Mouse (Mus musculus): ENCODE measurements around the gene Rai14. TPM values are rescaled to one million over a fixed set of nuclear protein-coding genes. Genes with fewer than 3 reads are reported as not detected.
A peak's percentile ranks its signal among the peaks of the same experiment; 100 is the strongest.

Rai14 gene
- polyA plus RNA-seq, 1 experiment from 2014 or later = 73.2 TPM

DNA sequence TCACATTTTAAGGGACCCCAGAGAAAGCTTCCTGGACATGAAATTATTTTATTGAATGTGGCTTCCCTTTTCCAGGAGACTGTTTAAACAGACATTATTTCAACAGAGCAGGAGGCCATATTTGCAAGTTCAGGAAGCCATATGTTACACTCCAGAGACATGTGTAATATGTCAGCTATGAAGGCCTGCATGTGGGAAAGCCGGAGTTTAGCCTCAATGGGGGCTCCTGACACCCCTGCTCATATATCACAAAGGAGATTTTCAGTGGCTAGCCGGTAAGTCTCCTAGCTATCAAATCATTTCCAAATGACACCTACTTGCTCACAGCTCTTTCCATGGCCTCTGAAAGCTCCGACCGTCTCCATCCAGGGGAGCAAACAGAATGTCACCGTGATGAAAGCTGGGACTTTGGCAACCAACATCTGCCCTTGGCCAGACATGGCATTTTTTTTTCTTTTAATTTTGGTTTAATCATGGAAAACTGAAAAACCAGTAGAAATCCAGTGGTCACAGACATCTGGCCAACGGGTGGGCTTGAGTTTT, 77.1 kb downstream of the Rai14 start:
- Histone ChIP-seq H3K9me3 (no peaks in the 10 kb centered on the region), H3K27me3 (replicated peaks; ENCODE audit: low read depth, poor library complexity, severe bottlenecking) (no peaks in the 10 kb centered on the region), H3K36me3 (replicated peaks) (peaks cover 19% of the 10 kb centered on the region), H3K4me3 (no peak overlapping the region), H3K27ac (replicated peaks) (peak overlapping the region; percentile 44), H3K4me1 (peaks cover 68% of the 10 kb centered on the region)
- DNase-seq (ENCODE audit: low spot score) = no peak
- WGBS = 65% methylated on average over 6 of the region's 6 CpGs

DNA sequence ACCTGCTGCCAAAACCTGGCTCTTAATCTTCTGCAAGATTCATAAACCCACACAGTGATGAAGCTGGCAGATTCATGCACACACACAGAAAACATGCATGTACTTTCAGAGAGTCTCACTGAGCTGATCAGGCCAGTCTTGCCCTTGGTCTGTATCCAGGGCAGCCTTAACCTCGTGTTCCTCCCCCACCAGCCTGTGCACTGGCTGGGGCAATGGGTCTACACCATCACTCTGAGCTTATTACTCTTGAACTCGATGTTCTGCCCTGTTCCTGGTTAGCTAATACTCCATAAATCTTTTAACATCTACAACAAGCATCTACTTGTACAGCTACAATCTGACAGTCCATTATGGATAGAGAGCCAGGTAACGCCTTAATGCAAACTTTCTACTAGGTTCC, 77.6 kb downstream of the Rai14 start:
- H3K4me3 ChIP-seq = no peak overlapping the region
- H3K4me1 ChIP-seq = peaks cover 68% of the 10 kb centered on the region
- WGBS = 93% methylated on average over 3 of the region's 3 CpGs
- no peaks in the 10 kb centered on the region for H3K9me3 ChIP-seq
- H3K27ac ChIP-seq (replicated peaks) = peak overlapping the region; percentile 44; the same call in 1 of the 2 replicates
- DNase-seq (ENCODE audit: low spot score) = no peak
- no peaks in the 10 kb centered on the region for H3K27me3 ChIP-seq (replicated peaks; ENCODE audit: low read depth, poor library complexity, severe bottlenecking)
- H3K36me3 ChIP-seq (replicated peaks) = peaks cover 24% of the 10 kb centered on the region

DNA sequence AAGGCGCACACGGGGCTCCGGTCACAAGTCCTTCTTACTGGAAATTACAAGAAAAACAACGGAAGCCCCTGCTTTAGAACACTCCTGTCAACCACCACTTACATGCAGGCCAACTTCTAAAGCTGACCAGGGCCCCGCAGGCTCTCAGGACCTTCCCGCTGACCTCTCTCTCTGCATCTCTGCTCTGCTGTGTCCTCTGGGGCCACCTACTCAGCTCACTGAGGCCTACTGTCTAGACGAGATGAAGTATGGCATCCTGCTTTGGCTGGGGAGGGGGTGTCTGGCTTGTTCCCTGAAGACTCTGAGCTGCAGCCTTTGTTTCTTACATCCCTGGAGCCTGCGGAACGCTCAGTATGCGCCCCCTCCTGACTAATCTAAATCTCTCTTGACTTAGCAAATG, 79.3 kb downstream of the Rai14 start:
- WGBS = 17% methylated on average over 10 of the region's 10 CpGs
- peak; percentile 73 for DNase-seq (ENCODE audit: low spot score)
- Histone ChIP-seq H3K36me3 (replicated peaks) (peaks cover 39% of the 10 kb centered on the region), H3K27ac (replicated peaks) (peak overlapping the region; percentile 90), H3K4me3 (peak overlapping the region; percentile 23; the same call in 1 of the 2 replicates), H3K27me3 (replicated peaks; ENCODE audit: low read depth, poor library complexity, severe bottlenecking) (no peaks in the 10 kb centered on the region), H3K9me3 (no peaks in the 10 kb centered on the region), H3K4me1 (peaks cover 66% of the 10 kb centered on the region)

DNA sequence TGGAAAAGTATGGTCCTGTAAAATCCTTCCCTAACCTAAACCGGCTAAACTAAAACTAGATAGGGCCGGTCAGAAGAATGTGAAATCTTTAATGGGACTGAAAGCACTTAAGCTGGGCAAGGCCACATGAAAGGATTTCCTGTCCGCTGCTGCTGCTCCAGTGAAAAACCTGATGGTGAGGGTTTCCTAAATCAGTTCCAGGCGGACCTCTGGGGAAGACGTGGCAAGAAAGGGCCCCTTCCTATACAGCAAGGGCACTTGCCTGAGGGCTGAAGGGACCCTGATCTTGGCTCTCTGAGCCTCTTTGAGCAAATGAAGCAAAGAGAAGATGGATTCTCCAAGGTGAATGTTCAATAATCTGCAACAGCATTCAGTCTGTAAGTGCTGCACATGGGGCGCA, 80.2 kb downstream of the Rai14 start:
- Histone ChIP-seq H3K4me3 (peak overlapping the region; percentile 23; the same call in 1 of the 2 replicates), H3K27me3 (replicated peaks; ENCODE audit: low read depth, poor library complexity, severe bottlenecking) (no peaks in the 10 kb centered on the region), H3K4me1 (peaks cover 72% of the 10 kb centered on the region), H3K27ac (replicated peaks) (peak overlapping the region; percentile 90), H3K9me3 (no peaks in the 10 kb centered on the region), H3K36me3 (replicated peaks) (peaks cover 45% of the 10 kb centered on the region)
- DNase-seq (ENCODE audit: low spot score) = peak; percentile 84
- WGBS = 23% methylated on average over 6 of the region's 6 CpGs

DNA sequence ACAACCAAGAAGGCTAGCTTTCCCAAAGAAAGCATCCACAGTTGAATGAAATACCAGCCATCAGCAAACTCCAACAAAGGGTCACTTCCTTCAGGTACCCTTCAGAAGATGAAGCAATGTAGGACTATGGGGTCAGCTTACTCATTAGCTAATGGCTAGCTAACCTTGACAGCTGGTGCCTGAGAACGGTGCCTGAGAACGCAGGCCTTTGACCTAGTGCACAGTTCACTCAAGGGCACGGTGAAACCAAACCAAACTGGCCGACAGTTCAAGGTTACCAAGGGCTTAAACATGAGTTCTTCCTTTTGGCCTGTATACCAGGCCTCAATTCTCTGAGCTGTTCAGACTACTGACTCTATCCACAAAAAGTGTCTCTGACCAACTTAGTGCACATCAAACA, 81.0 kb downstream of the Rai14 start:
- WGBS = 50% methylated on average over 4 of the region's 4 CpGs
- no peak for DNase-seq (ENCODE audit: low spot score)
- Histone ChIP-seq H3K4me1 (peaks cover 77% of the 10 kb centered on the region), H3K27ac (replicated peaks) (peak overlapping the region; percentile 90), H3K27me3 (replicated peaks; ENCODE audit: low read depth, poor library complexity, severe bottlenecking) (no peaks in the 10 kb centered on the region), H3K36me3 (replicated peaks) (peaks cover 39% of the 10 kb centered on the region), H3K9me3 (no peaks in the 10 kb centered on the region), H3K4me3 (no peak overlapping the region)

DNA sequence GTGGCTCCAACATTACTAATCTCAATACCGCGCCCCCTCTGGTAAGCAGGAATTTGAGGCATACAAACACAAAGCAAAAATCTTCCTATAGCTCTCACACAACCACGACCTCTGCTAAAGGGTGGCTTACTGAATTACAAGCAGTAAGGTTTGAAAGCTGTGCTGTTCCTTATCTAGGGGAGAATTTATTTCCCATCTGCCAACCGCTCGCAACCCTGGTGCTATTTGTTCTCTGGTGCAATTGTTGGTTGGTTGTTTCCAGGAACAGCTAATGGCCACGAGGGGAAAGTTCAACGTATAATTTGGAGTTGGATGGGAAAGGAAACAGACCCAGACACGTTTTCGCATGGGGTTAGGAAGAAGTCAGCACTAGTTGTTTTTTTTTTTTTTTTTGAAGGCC, 81.8 kb downstream of the Rai14 start:
- no peaks in the 10 kb centered on the region for H3K27me3 ChIP-seq (replicated peaks; ENCODE audit: low read depth, poor library complexity, severe bottlenecking)
- peak overlapping the region; percentile 90; the same call in 1 of the 2 replicates for H3K27ac ChIP-seq (replicated peaks)

DNA sequence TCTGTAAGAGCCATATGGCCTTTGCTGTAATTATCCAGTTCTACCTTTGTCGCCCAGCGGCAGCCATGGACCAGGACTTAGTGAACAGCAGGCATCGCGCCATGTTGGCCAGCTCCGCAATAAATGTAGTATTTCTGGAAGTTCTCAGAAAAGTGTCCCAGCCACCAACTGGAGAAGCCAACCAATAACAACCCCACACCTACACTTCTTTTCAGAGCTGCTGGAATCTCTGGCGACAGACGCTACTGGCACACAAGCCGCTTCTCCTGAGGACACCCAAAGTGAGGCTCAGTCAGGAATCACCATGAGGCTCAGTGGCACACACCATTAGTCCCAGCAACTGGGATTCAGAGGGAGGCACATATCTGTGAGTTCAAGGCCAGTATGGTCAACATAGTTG, 82.4 kb downstream of the Rai14 start:
- Histone ChIP-seq H3K9me3 (no peaks in the 10 kb centered on the region), H3K27ac (replicated peaks) (no peak overlapping the region; the same call in 1 of the 2 replicates), H3K4me3 (no peak overlapping the region), H3K4me1 (peaks cover 80% of the 10 kb centered on the region), H3K36me3 (replicated peaks) (peaks cover 45% of the 10 kb centered on the region), H3K27me3 (replicated peaks; ENCODE audit: low read depth, poor library complexity, severe bottlenecking) (no peaks in the 10 kb centered on the region)
- DNase-seq (ENCODE audit: low spot score) = no peak
- 97% methylated on average over 8 of the region's 8 CpGs for WGBS

More for the DNA sequence above, 81.8 kb downstream of the Rai14 start:
- 81% methylated on average over 9 of the region's 9 CpGs for WGBS
- no peak for DNase-seq (ENCODE audit: low spot score)
- peaks cover 40% of the 10 kb centered on the region for H3K36me3 ChIP-seq (replicated peaks)
- H3K4me3 ChIP-seq = no peak overlapping the region
- no peaks in the 10 kb centered on the region for H3K9me3 ChIP-seq
- peaks cover 80% of the 10 kb centered on the region for H3K4me1 ChIP-seq

DNA sequence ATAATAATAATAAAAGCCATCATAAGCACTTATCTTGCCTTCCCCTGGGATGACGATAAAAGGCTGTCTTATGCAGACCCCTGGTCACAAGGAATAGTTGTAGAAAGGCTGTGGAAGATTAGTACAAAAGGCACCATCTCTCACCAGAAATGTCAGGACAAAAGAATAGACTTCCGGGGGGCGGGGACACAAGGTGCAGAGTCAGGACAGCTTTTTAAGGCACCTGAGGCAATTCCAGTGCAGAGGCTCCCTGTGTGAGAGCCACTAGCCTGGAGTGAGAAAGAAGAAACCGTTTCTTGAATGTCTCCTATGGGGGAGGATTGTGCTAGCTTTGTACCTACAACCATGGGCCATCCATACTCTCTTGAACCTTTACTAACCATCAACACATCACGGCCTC, 82.9 kb downstream of the Rai14 start:
- 91% methylated on average over 5 of the region's 5 CpGs for WGBS
- Histone ChIP-seq H3K27me3 (replicated peaks; ENCODE audit: low read depth, poor library complexity, severe bottlenecking) (no peaks in the 10 kb centered on the region), H3K9me3 (no peaks in the 10 kb centered on the region), H3K4me1 (peaks cover 81% of the 10 kb centered on the region), H3K4me3 (no peak overlapping the region), H3K36me3 (replicated peaks) (peaks cover 50% of the 10 kb centered on the region), H3K27ac (replicated peaks) (0 out of 2 replicates have a peak overlapping the region, but pooled peaks have one; percentile 7)
- DNase-seq (ENCODE audit: low spot score) = no peak

DNA sequence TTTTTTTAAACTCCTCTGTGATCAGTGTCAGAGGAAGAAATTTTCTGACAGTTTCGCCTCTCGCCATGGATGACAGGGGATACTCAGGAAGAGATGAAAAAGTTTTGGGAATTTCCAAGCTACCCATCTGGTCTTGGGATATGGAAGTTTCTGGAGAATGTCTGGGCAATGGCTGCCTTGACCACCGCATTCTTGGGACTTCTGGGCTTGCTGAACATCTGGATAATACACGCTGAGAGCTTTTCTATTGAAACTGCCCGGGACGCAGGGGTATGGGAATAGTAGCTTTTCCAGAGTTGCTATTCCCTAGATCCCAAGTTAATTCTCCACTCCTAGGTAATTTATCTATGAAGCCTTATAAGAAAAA, 85.5 kb downstream of the Rai14 start:
- DNase-seq (ENCODE audit: low spot score) = peak; percentile 42
- Histone ChIP-seq H3K4me1 (peaks cover 84% of the 10 kb centered on the region), H3K27ac (replicated peaks) (peak overlapping the region; percentile 79), H3K9me3 (no peaks in the 10 kb centered on the region), H3K36me3 (replicated peaks) (peaks cover 51% of the 10 kb centered on the region), H3K4me3 (no peak overlapping the region), H3K27me3 (replicated peaks; ENCODE audit: low read depth, poor library complexity, severe bottlenecking) (no peaks in the 10 kb centered on the region)
- WGBS = 42% methylated on average over 6 of the region's 6 CpGs

DNA sequence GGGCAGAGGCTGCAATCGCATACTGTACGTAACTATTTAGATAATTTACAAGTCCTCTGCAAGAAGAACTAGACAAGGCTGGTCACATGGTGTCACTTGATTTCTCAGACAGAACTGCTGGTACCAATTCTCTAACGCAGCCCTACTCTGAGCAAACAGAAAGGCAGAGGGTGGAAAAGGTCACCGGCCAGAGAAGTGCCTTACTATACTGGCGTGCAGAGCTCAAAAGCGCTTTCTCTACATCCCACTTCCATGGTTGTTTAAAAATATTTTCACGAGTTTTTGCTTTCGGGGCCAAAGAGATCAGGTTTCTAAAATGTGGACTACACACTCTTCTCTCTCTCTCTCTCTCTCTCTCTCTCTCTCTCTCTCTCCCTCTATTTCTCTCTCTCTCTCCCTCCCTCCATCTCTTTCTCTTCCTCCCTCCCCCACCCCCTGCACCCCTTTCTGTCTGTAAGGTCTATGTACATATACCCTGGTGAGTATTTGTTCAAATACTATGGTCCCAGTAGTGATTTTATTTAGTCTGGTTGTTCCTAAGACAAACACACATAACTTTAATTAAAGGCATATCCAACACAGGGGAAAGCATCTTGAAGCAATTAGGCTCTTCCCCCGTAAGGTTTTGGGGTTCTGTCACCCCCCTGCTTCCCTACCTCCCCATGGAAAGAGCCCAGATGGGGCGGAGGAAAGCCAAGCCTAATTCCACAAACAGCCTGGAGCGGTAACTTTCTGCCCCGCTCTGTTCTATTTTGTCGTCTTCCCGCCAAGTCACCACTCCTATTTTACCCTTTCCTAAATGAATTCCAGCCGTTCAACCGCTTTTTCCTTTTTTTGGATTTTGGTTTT, 86.1 kb downstream of the Rai14 start:
- Histone ChIP-seq H3K4me1 (peaks cover 84% of the 10 kb centered on the region), H3K9me3 (no peaks in the 10 kb centered on the region), H3K4me3 (no peak overlapping the region), H3K27me3 (replicated peaks; ENCODE audit: low read depth, poor library complexity, severe bottlenecking) (no peaks in the 10 kb centered on the region), H3K27ac (replicated peaks) (peak overlapping the region; percentile 79), H3K36me3 (replicated peaks) (peaks cover 56% of the 10 kb centered on the region)
- 36% methylated on average over 16 of the region's 16 CpGs for WGBS
- DNase-seq (ENCODE audit: low spot score) = peak; percentile 79

DNA sequence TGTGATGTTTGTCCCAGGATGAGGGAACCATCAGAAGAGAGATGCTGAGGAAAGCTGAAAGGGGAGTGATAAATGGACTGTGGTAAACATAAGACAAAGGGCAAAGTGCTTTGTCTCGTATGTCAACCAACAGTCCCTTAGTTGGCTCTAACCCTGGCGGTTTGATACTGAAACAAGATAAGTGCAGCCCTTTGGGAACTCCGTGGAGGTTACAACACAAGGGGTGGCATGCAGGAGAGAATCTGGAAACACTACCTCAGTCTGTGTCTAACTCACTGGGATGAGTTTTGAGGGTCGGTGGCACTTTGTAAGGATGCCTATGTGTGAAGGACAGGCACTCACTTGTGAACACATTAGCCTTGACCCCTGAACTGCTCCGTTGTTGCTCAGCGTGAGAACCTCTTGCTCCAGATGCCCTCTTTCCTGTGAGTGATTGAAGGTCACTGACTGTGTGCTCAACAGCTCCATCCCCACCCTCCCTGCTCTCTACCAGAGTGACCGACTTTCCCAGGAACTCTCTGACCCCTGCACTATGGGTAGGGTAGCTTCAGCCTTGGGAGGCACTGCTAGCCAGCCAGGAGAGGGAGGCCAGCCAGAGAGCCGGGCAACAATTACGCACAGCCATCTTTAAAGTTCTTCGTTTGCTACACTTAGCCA, 90.7 kb downstream of the Rai14 start:
- no peak overlapping the region for H3K4me3 ChIP-seq
- H3K9me3 ChIP-seq = peaks cover 3% of the 10 kb centered on the region; the same call in 1 of the 2 replicates
- no peaks in the 10 kb centered on the region for H3K27me3 ChIP-seq (replicated peaks; ENCODE audit: low read depth, poor library complexity, severe bottlenecking)
- peaks cover 68% of the 10 kb centered on the region for H3K4me1 ChIP-seq
- H3K27ac ChIP-seq (replicated peaks) = peak overlapping the region; percentile 69
- DNase-seq (ENCODE audit: low spot score) = peak; percentile 38
- WGBS = 42% methylated on average over 10 of the region's 10 CpGs
- H3K36me3 ChIP-seq (replicated peaks) = peaks cover 55% of the 10 kb centered on the region

DNA sequence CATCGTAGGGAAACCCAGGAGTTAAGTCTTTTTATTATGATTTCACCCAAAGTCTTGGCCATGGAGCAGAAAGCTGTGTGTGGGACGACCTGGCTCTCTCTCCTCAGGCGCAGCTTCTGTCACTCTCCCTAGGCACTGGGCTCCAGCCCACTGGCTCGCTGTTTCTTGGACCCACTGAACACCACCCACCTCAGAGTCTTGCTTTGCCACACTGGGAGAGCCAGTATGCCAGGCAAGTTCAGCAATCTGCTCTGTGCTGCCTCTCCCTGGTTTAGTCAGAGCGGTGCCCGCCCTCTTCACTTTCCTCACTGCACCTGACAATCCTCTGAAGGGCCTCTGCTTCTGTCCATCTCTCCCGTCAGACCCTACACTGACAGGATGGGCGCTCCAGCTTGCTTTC, 93.2 kb downstream of the Rai14 start:
- Histone ChIP-seq H3K27ac (replicated peaks) (peak overlapping the region; percentile 65), H3K9me3 (peaks cover 5% of the 10 kb centered on the region; the same call in 1 of the 2 replicates), H3K27me3 (replicated peaks; ENCODE audit: low read depth, poor library complexity, severe bottlenecking) (no peaks in the 10 kb centered on the region), H3K4me3 (no peak overlapping the region), H3K4me1 (peaks cover 44% of the 10 kb centered on the region), H3K36me3 (replicated peaks) (peaks cover 56% of the 10 kb centered on the region)
- DNase-seq (ENCODE audit: low spot score) = no peak
- WGBS = 88% methylated on average over 8 of the region's 8 CpGs

Measured in embryonic facial prominence, embryonic 10.5 days (tissue).